Mouse (Mus musculus) hindbrain, embryonic 11.5 days (tissue): ENCODE measurements around the gene Tent5b. TPM values are rescaled to one million over a fixed set of nuclear protein-coding genes. Genes with fewer than 3 reads are reported as not detected.

Source experiments
- ATAC-seq: fragments of 200-750 bp; cut with Nextera tagmentation; 2 replicates; pipeline ENCODE4 v1.8.0; 2017; ENCODE audit warnings: mild to moderate bottlenecking, moderate TSS enrichment, moderate library complexity; ENCODE audit not compliant: low FRiP score
- DNase-seq: peaks from one replicate; pipeline ENCODE4 v3.0.0-alpha.2; 2015; ENCODE audit warnings: low spot score
- H3K27ac ChIP-seq: fragments of 300-500 bp; sonication (generic); 2 replicates; pipeline ENCODE4 v1.5.1; 2014; ENCODE audit warnings: mild to moderate bottlenecking, low read depth, low read length
- H3K27me3 ChIP-seq: fragments of 300-500 bp; sonication (generic); 2 replicates; pipeline ENCODE4 v1.6.1; 2014; ENCODE audit warnings: mild to moderate bottlenecking, low read length, moderate library complexity, mixed read lengths; ENCODE audit not compliant: control insufficient read depth, insufficient read depth
- H3K36me3 ChIP-seq: fragments of 300-500 bp; sonication (generic); 2 replicates; pipeline ENCODE4 v1.6.1; 2014; ENCODE audit warnings: mild to moderate bottlenecking, low read length, moderate library complexity, mixed read lengths; ENCODE audit not compliant: control insufficient read depth, insufficient read depth
- H3K4me1 ChIP-seq: fragments of 300-500 bp; sonication (generic); replicated peaks from 2 replicates; pipeline ENCODE4 v1.6.1; 2014; ENCODE audit warnings: low read length, mixed read lengths; ENCODE audit not compliant: control insufficient read depth, insufficient read depth
- H3K4me2 ChIP-seq: fragments of 300-500 bp; sonication (generic); replicated peaks from 2 replicates; pipeline ENCODE4 v1.6.1; 2014; ENCODE audit warnings: mild to moderate bottlenecking, low read depth, low read length
- H3K4me3 ChIP-seq: fragments of 300-500 bp; sonication (generic); 2 replicates; pipeline ENCODE4 v1.5.1; 2014; ENCODE audit warnings: low read depth, low read length
- H3K9ac ChIP-seq: fragments of 300-500 bp; sonication (generic); 2 replicates; pipeline ENCODE4 v1.6.1; 2014; ENCODE audit warnings: low read depth, low read length
- H3K9me3 ChIP-seq: fragments of 300-500 bp; sonication (generic); 2 replicates; pipeline ENCODE4 v1.6.1; 2016; ENCODE audit warnings: low read length; ENCODE audit not compliant: control insufficient read depth
- WGBS: fragments of 180-500 bp; shearing (Covaris S2); extraction: QIAGEN DNeasy Blood & Tissue Kit; methylation state at CpG from one replicate; pipeline ENCODE4 v1.1.7; 2014; 5-methylcytosine and 5-hydroxymethylcytosine counted together
- polyA plus RNA-seq: library from polyadenylated mRNA; unstranded; fragments of >200 nt; fragmentation: Nextera tagmentation; extraction: Ambion mirVana; gene quantifications from 2 replicates; pipeline ENCODE4 v1.2.1, GENCODE M21; 2014

The Tent5b gene
- polyA plus RNA-seq, 1 experiment from 2014 or later, result 0.37 TPM

GRCm38 (mm10) chr4:133481488-133481887, 1.6 kb downstream of the Tent5b start:
- no peak overlapping the region for H3K4me2 ChIP-seq
- H3K4me3 ChIP-seq, result no peak overlapping the region
- 0 out of 2 replicates have a peak, but pooled peaks cover 4% of the 10 kb centered on the region for H3K4me1 ChIP-seq
- no peak overlapping the region for H3K27ac ChIP-seq
- H3K36me3 ChIP-seq, result no peaks in the 10 kb centered on the region
- WGBS, result 44% methylated on average over 4 of the region's 4 CpGs
- no peak overlapping the region for H3K9ac ChIP-seq
- ATAC-seq (no peak), DNase-seq (no peak)
- no peaks in the 10 kb centered on the region for H3K9me3 ChIP-seq
- H3K27me3 ChIP-seq, result peaks cover 14% of the 10 kb centered on the region

GRCm38 (mm10) chr4:133482479-133482878, 2.5 kb downstream of the Tent5b start:
- 78% methylated on average over 3 of the region's 3 CpGs for WGBS
- no peak for ATAC-seq

GRCm38 (mm10) chr4:133484266-133485025, 4.5 kb downstream of the Tent5b start:
- no peak overlapping the region for H3K4me3 ChIP-seq
- WGBS, result 12% methylated on average over 22 of the region's 22 CpGs

More at GRCm38 (mm10) chr4:133482479-133482878, 2.5 kb downstream of the Tent5b start:
- H3K4me1 ChIP-seq, result 0 out of 2 replicates have a peak, but pooled peaks cover 4% of the 10 kb centered on the region
- DNase-seq, result no peak
- H3K9me3 ChIP-seq, result no peaks in the 10 kb centered on the region
- H3K27ac ChIP-seq, result no peak overlapping the region
- H3K27me3 ChIP-seq, result peaks cover 12% of the 10 kb centered on the region
- H3K4me3 ChIP-seq, result no peak overlapping the region
- no peak overlapping the region for H3K9ac ChIP-seq
- no peaks in the 10 kb centered on the region for H3K36me3 ChIP-seq
- no peak overlapping the region for H3K4me2 ChIP-seq

GRCm38 (mm10) chr4:133485691-133486425, 5.9 kb downstream of the Tent5b start:
- H3K4me3 ChIP-seq, result no peak overlapping the region
- H3K4me2 ChIP-seq, result no peak overlapping the region
- peaks cover 3% of the 10 kb centered on the region; the same call in 1 of the 2 replicates for H3K27me3 ChIP-seq
- no peaks in the 10 kb centered on the region for H3K36me3 ChIP-seq
- no peaks in the 10 kb centered on the region for H3K9me3 ChIP-seq
- DNase-seq, result no peak
- no peak overlapping the region for H3K9ac ChIP-seq
- ATAC-seq, result no peak
- no peak overlapping the region for H3K27ac ChIP-seq
- no peaks in the 10 kb centered on the region for H3K4me1 ChIP-seq
- WGBS, result 82% methylated on average over 28 of the region's 28 CpGs

More at GRCm38 (mm10) chr4:133484266-133485025, 4.5 kb downstream of the Tent5b start:
- DNase-seq (no peak), ATAC-seq (no peak)
- Histone ChIP-seq H3K4me2 (0 out of 2 replicates have a peak overlapping the region, but pooled peaks have one; percentile 2), H3K36me3 (no peaks in the 10 kb centered on the region), H3K27ac (no peak overlapping the region), H3K9me3 (no peaks in the 10 kb centered on the region), H3K9ac (no peak overlapping the region), H3K27me3 (peaks cover 12% of the 10 kb centered on the region), H3K4me1 (0 out of 2 replicates have a peak, but pooled peaks cover 4% of the 10 kb centered on the region)

GRCm38 (mm10) chr4:133486673-133487357, 6.9 kb downstream of the Tent5b start:
- Histone ChIP-seq H3K27ac (no peak overlapping the region), H3K36me3 (no peaks in the 10 kb centered on the region), H3K27me3 (no peaks in the 10 kb centered on the region; the same call in 1 of the 2 replicates), H3K4me2 (no peak overlapping the region), H3K9ac (no peak overlapping the region), H3K9me3 (no peaks in the 10 kb centered on the region), H3K4me3 (no peak overlapping the region), H3K4me1 (no peaks in the 10 kb centered on the region)
- no peak for DNase-seq
- no peak for ATAC-seq
- WGBS, result 94% methylated on average over 26 of the region's 26 CpGs

GRCm38 (mm10) chr4:133488619-133489392, 8.9 kb downstream of the Tent5b start:
- Histone ChIP-seq H3K4me1 (no peaks in the 10 kb centered on the region), H3K9me3 (no peaks in the 10 kb centered on the region), H3K27me3 (no peaks in the 10 kb centered on the region), H3K36me3 (no peaks in the 10 kb centered on the region), H3K27ac (no peak overlapping the region), H3K4me2 (no peak overlapping the region), H3K4me3 (no peak overlapping the region), H3K9ac (no peak overlapping the region)
- 86% methylated on average over 20 of the region's 20 CpGs for WGBS
- ATAC-seq (no peak), DNase-seq (no peak)

- H3K4me2 ChIP-seq, result no peak overlapping the region
- H3K36me3 ChIP-seq, result no peaks in the 10 kb centered on the region
- DNase-seq (no peak), ATAC-seq (no peak)
- no peak overlapping the region for H3K27ac ChIP-seq
- no peak overlapping the region for H3K9ac ChIP-seq
- H3K27me3 ChIP-seq, result no peaks in the 10 kb centered on the region
- H3K9me3 ChIP-seq, result no peaks in the 10 kb centered on the region
- no peaks in the 10 kb centered on the region for H3K4me1 ChIP-seq
- WGBS, result 76% methylated on average over 4 of the region's 4 CpGs
- H3K4me3 ChIP-seq, result no peak overlapping the region
Measured at GRCm38 (mm10) chr4:133489489-133490245, 9.7 kb downstream of the Tent5b start.
